Mouse (Mus musculus) cerebellum, postnatal 25 days (tissue): ENCODE measurements around the gene Slit2.

Experiments
- DNase-seq, 2 experiments: peaks; one replicate each; pipeline ENCODE4 v3.0.0; 2021; ENCODE audit warnings: mixed read lengths in 2 of 2

Gene Slit2

DNA sequence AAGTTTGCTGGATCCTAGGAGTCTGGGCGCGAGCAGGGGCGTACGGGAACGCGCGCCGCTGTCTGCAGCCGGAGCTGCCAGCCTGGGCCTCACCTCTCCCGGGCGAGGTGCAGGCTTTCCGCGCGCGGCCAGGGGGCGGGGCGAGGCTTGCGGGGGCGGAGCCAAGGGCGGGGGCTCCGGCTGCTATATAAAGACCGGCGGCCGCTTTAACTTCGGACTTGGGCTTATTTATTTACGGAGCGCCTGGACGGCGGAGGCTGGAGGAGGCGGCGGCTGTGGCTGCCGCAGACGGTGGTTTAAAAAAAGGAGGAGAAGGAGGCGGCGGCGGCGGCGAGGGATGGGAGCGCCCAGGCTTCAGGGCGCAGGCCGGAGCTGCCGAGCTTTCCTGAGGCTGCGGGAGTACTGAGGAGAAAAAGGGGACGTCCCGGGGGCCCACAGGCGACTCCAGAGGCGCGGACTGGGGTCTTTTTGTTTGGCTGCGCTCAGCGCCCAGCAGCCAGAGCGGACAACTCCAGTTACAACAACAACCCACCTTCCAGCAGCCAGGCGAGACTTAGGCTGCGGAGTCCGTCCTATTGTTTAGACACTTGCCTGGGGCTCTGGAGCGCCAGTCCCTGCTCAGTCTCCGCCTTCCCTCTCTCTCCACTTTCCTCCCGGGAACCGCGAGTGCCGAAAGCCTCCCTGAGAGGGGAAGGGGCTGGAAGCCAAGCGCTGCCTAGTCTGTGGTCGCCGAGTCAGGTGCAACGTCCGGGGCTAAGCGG is at the start of gene Slit2:
TSS of gene Slit2 (plus strand) at position 198 of the 761 bp plus-strand sequence.
- peak; percentile 69 to 81 for DNase-seq

GRCm38 (mm10) chr5:47938586-47939372 is 44.2 kb upstream of the Slit2 start:
- DNase-seq: no peak

DNA sequence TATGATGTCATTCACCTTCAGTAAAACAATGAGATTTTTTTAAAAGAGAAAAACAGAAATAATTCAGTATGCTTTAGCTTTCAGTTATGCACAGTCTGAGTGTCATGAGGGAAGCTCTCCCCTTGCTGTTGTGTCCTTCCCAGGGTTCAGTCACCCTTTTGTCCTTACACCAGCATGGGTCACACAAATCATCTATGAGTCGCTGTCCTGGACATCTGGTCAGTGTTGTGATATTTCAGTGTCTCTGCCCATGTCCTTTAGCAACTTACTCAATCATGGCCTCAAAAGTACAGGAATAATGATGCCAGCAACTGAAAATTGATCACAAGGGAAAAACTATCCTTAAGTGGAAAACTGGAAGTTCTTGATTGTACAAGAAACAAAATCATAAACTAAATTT is 26.5 kb upstream of the Slit2 start:
- DNase-seq: no peak

- DNase-seq: peak in 1 of 2 experiments; percentile 7
Measured at GRCm38 (mm10) chr5:47975795-47976194, 7.1 kb upstream of the Slit2 start.

- peak in 1 of 2 experiments; percentile 5 for DNase-seq
Measured at GRCm38 (mm10) chr5:47979371-47979770, 3.6 kb upstream of the Slit2 start.

- no peak for DNase-seq
Measured at GRCm38 (mm10) chr5:47980459-47980858, 2.5 kb upstream of the Slit2 start.

DNA sequence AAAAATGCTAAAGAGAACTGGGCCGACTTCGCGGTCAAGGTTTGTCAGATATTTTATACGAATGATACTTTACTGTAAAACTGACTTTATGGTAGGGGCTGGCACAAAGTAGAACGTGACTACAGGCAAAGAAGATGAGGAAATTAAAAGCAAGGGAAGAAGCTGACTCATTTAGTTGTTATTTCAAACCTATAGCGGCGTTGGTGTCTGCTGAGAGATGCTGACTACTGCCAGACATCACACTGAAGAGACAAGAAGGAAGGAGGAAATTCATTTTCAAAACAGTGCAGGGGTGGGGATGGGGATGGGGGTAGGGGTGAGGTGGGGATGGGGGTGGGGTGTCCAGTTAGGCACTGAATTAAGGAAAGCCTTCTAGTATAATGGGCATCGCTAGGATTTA is 987 bp upstream of the Slit2 start:
- no peak for DNase-seq

GRCm38 (mm10) chr5:47983746-47984583 is 1.0 kb downstream of the Slit2 start:
- peak; percentile 8 to 12 for DNase-seq

DNA sequence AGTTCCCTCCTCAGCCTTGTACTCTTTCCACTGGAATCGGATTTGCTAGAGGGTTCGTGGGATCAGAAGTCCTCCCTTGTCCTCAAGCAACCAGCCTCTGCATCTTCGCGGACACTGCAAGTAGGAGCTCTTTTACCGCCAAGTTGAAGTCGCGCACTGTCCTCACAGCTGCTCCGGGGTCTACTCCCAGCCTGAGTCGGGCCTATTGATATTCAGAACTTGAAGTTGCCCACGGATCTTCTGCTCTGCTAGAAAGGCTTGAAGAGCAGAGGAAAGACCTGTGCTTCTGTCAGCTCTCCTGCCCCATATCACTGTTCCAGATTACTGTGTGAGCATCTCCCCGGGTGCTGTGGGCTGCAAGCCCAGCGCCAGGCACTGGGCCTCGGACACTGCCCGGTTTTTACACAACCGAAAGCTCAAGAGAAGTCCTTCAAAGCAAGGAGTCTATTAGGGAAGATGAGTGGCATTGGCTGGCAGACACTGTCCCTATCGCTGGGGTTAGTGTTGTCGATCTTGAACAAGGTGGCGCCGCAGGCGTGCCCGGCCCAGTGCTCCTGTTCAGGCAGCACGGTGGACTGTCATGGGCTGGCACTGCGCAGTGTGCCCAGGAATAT is 1.8 kb downstream of the Slit2 start:
- DNase-seq: peak in 1 of 2 experiments; percentile 7

DNA sequence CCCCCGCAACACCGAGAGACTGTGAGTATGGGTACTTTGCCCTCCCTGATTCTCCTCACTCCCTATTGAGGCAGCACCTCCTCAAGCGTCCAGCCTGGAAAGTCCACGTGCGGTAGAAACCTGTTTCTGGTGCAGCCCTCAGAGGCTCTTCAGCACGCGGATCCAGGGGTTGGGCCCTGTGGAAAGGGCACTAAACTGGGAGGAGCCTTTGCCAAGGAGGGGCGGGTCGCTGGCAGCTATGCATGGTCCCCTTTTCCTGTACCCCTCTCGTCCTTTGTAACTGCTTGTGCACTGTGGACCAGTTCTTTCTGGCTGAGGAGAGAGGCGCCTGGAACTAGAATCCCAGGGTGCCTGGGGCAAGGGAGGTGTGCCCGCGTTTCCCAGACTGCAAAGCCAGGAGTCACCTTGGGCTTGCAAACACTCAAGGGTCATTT is 2.3 kb downstream of the Slit2 start:
- peak; percentile 3 for DNase-seq

- DNase-seq: peak; percentile 12 to 18
Measured at GRCm38 (mm10) chr5:47985901-47986670, 3.1 kb downstream of the Slit2 start.

- no peak for DNase-seq
Measured at GRCm38 (mm10) chr5:47990926-47991325, 8.0 kb downstream of the Slit2 start.

GRCm38 (mm10) chr5:48003708-48004415 is 20.9 kb downstream of the Slit2 start:
- DNase-seq: no peak

DNA sequence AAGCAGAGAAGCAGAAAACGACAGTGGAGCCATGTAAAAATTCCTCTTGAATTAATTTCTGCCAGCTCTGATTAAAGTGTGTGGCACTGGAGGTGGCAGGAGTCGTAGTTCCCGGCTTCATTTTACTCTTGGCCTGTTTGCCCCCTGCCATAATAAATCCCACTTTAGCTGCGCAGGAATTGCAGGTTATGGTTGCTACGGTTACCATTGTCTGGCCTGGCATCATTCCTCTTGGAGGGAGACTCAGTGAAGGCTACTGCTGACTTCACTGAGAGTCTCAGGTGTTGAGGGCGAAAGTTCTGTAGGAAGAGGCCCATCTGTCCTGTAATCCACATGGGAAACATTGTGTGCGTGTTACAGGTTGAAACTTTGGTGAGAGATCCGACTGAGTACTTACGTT is 22.6 kb downstream of the Slit2 start:
- no peak for DNase-seq

- DNase-seq: no peak
Measured at GRCm38 (mm10) chr5:48006059-48006458, 23.1 kb downstream of the Slit2 start.

GRCm38 (mm10) chr5:48023441-48023840 is 40.5 kb downstream of the Slit2 start:
- DNase-seq: no peak

- no peak for DNase-seq
Measured at GRCm38 (mm10) chr5:48034875-48035274, 51.9 kb downstream of the Slit2 start.

DNA sequence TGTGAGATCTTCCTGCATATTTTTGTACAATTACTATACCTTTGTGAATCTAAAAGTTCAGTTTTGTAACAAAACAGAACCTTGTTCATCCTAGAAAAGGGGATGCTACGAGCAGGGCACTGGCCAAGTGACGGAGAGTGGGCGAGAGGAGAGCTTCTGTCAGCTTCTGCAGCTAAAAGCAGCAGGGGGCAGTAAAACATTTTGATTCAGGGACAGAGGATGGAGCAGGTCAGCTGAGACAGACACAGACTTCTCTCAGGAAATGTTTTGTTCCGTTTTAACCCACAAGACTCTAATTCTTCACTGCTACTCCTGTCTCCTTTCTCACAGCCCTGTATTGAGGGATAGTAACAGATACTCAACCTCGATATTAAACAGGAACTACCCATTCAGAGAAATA is 55.1 kb downstream of the Slit2 start:
- peak in 1 of 2 experiments; percentile 12 for DNase-seq

DNA sequence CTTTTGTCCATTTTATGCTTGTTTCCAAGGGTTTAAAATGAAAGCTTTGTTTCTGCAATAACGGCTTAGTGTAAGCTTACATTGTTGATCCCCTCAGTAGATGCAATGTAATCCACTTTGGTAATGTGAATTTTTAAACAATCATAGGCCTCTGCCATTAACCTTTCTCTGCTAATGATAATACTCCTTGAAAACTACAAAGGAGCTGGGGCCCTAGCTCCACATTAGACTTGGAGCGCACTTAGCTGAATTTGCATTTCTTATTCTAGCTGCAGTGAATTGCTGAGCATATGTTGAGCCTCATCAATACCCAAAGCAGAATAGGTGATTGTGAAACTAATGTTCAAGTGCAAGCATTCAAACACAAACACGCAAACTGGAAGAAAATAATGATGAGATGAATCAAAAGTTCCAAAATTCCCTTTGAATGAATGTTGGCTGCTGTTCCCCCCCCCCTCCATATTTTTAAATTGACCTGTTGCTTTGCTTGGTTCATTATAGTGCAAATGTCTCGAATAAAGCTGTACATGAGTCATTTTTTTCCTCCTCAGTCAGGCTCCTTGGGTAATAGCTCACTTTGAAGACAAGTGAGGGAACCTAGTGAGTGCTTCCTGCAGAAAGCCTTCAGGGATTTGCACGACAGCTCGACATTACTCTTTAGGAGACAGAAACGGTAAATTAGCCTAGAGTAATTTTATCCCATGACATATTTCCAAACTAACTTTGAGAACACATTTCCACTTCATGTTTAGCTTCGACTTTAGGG is 66.2 kb downstream of the Slit2 start:
- DNase-seq: no peak

DNA sequence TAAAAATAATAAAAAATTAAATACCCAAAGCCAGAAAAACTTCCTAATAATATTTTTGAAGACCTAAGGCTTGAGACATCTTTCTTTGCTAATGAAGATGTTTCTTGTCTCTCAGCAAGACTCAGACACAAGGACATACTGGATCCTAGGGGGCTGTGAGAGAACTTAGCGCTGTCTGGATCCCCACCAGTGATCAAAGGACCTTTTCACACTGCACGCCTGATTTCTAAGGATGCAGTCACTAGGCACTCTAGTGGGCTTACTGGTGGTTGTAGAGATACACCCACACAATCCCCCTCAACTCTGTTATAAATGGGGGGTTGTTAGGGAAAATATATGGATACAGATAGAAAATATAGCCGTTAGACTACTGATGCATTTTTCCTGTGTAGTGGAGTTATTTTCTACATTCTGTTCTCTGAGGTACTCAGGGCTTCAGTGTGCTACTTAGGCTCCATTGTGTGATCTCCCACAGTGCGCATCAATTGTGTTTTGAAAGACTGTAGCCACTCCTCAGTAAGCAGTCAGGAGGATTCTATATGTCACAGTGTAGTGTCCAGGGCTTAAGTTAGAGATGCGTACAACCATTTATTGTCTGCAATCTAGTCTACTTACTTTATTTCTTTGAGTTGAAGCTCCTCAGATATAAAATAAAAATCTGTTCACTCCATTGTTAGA is 67.8 kb downstream of the Slit2 start:
- no peak for DNase-seq
